Mouse (Mus musculus): Measurements from ENCODE around the gene Ybx2.
"Not testable (repeated sequence)": the region's sequence is repeated elsewhere in the genome, so short reads cannot be mapped to it uniquely, and the experiment has no call there.

Gene Ybx2

GRCm38 (mm10) chr11:69914917-69915430, 20.6 kb upstream of the Ybx2 start:
- no peak for DNase-seq (ENCODE audit: low spot score)

- no peak for DNase-seq (ENCODE audit: low spot score)
Measured at GRCm38 (mm10) chr11:69915667-69916627, 19.6 kb upstream of the Ybx2 start.

GRCm38 (mm10) chr11:69916652-69917378, 18.8 kb upstream of the Ybx2 start:
- not testable (repeated sequence) for DNase-seq (ENCODE audit: low spot score)

- no peak for DNase-seq (ENCODE audit: low spot score)
Measured at GRCm38 (mm10) chr11:69917379-69917948, 18.1 kb upstream of the Ybx2 start.

GRCm38 (mm10) chr11:69918118-69918517, 17.5 kb upstream of the Ybx2 start:
- DNase-seq (ENCODE audit: low spot score): no peak

GRCm38 (mm10) chr11:69919053-69919452, 16.5 kb upstream of the Ybx2 start:
- no peak for DNase-seq (ENCODE audit: low spot score)

- peak; percentile 77 for DNase-seq (ENCODE audit: low spot score)
Measured at GRCm38 (mm10) chr11:69919661-69920265, 15.8 kb upstream of the Ybx2 start.

- peak; percentile 64 for DNase-seq (ENCODE audit: low spot score)
Measured at GRCm38 (mm10) chr11:69920266-69921031, 15.1 kb upstream of the Ybx2 start.

- DNase-seq (ENCODE audit: low spot score): peak; percentile 100
Measured at GRCm38 (mm10) chr11:69921114-69922011, 14.2 kb upstream of the Ybx2 start, which contains the start of gene Eif5a. TSS of gene Eif5a (minus strand) at chr11:69921958.

GRCm38 (mm10) chr11:69922012-69922756, 13.4 kb upstream of the Ybx2 start:
- no peak for DNase-seq (ENCODE audit: low spot score)

- no peak for DNase-seq (ENCODE audit: low spot score)
Measured at GRCm38 (mm10) chr11:69922796-69923195, 12.8 kb upstream of the Ybx2 start.

- DNase-seq (ENCODE audit: low spot score): no peak
Measured at GRCm38 (mm10) chr11:69927501-69927900, 8.1 kb upstream of the Ybx2 start.

GRCm38 (mm10) chr11:69929712-69930111, 5.9 kb upstream of the Ybx2 start:
- DNase-seq (ENCODE audit: low spot score): no peak

- not testable (repeated sequence) for DNase-seq (ENCODE audit: low spot score)
Measured at GRCm38 (mm10) chr11:69930176-69930575, 5.4 kb upstream of the Ybx2 start.

- DNase-seq (ENCODE audit: low spot score): no peak
Measured at GRCm38 (mm10) chr11:69930967-69931537, 4.5 kb upstream of the Ybx2 start.

- DNase-seq (ENCODE audit: low spot score): no peak
Measured at GRCm38 (mm10) chr11:69931769-69932168, 3.8 kb upstream of the Ybx2 start.

- no peak for DNase-seq (ENCODE audit: low spot score)
Measured at GRCm38 (mm10) chr11:69932254-69932653, 3.3 kb upstream of the Ybx2 start.

- DNase-seq (ENCODE audit: low spot score): no peak
Measured at GRCm38 (mm10) chr11:69933066-69933465, 2.5 kb upstream of the Ybx2 start.

- DNase-seq (ENCODE audit: low spot score): peak; percentile 95
Measured at GRCm38 (mm10) chr11:69934169-69934568, 1.4 kb upstream of the Ybx2 start.
